Mouse (Mus musculus) liver, embryonic 13.5 days (tissue): ENCODE measurements around the gene Kptn. TPM values are rescaled to one million over a fixed set of nuclear protein-coding genes. Genes with fewer than 3 reads are reported as not detected.
A peak's percentile ranks its signal among the peaks of the same experiment; 100 is the strongest.

Experiments
- ATAC-seq: fragments of 200-750 bp; cut with Nextera tagmentation; 2 replicates; pipeline ENCODE4 v1.8.0; 2017; ENCODE audit warnings: low read depth, mild to moderate bottlenecking, moderate number of reproducible peaks, moderate library complexity
- DNase-seq: peaks from one replicate; pipeline ENCODE4 v3.0.0; 2022
- H3K27ac ChIP-seq: fragments of 300-500 bp; sonication (generic); 2 replicates; pipeline ENCODE4 v1.5.1; 2015; ENCODE audit warnings: moderate library complexity, mild to moderate bottlenecking, inconsistent platforms
- H3K27me3 ChIP-seq: fragments of 300-500 bp; sonication (generic); 2 replicates; pipeline ENCODE4 v1.6.1; 2015; ENCODE audit warnings: mild to moderate bottlenecking, inconsistent platforms
- H3K36me3 ChIP-seq: fragments of 300-500 bp; sonication (generic); 2 replicates; pipeline ENCODE4 v1.6.1; 2015; ENCODE audit warnings: mild to moderate bottlenecking, inconsistent platforms
- H3K4me1 ChIP-seq: fragments of 300-500 bp; sonication (generic); replicated peaks from 2 replicates; pipeline ENCODE4 v1.6.1; 2015; ENCODE audit warnings: inconsistent platforms
- H3K4me2 ChIP-seq: fragments of 300-500 bp; sonication (generic); 2 replicates; pipeline ENCODE4 v1.6.1; 2015; ENCODE audit warnings: inconsistent platforms, mild to moderate bottlenecking, moderate library complexity
- H3K4me3 ChIP-seq: fragments of 300-500 bp; sonication (generic); replicated peaks from 2 replicates; pipeline ENCODE4 v1.5.1; 2015; ENCODE audit warnings: mild to moderate bottlenecking, inconsistent platforms
- H3K9ac ChIP-seq: fragments of 300-500 bp; sonication (generic); 2 replicates; pipeline ENCODE4 v1.6.1; 2015; ENCODE audit warnings: mild to moderate bottlenecking, inconsistent platforms
- H3K9me3 ChIP-seq: fragments of 300-500 bp; sonication (generic); replicated peaks from 2 replicates; pipeline ENCODE4 v1.6.1; 2016; ENCODE audit warnings: inconsistent platforms
- WGBS: fragments of 180-500 bp; shearing (Covaris S2); methylation state at CpG from one replicate; pipeline ENCODE4 v1.1.7; 2015; ENCODE audit not compliant: insufficient replicate concordance; 5-methylcytosine and 5-hydroxymethylcytosine counted together
- polyA plus RNA-seq: library from polyadenylated mRNA; unstranded; fragments of >200 nt; fragmentation: Nextera tagmentation; extraction: Ambion mirVana; gene quantifications from 2 replicates; pipeline ENCODE4 v1.2.1, GENCODE M21; 2015

Gene Kptn
- polyA plus RNA-seq, 1 experiment from 2014 or later = 11.5 TPM

DNA sequence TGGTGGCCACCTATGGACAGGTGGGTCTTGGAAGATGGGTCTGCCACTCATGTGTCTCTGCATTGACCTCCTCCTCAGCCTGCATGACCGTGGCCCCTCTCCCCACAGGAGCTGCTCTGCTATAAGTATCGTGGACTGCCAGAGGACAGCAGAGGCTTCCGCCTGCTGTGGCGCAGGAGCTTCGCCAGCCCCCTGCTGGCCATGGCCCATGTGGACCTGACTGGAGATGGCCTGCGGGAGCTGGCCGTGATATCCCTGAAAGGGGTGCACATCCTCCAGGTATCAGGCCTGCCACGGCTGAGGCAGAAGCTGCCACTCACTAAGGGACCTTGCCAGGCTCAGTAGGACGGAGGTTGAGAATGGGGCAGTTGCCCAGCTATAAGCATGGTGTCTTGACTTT is 6.1 kb downstream of the Kptn start:
- H3K4me3 ChIP-seq = no peak overlapping the region
- H3K36me3 ChIP-seq = no peaks in the 10 kb centered on the region
- H3K27me3 ChIP-seq = peaks cover 15% of the 10 kb centered on the region
- H3K9ac ChIP-seq = no peak overlapping the region
- no peak overlapping the region for H3K4me2 ChIP-seq
- DNase-seq (no peak), ATAC-seq (no peak)
- WGBS = 74% methylated on average over 9 of the region's 9 CpGs
- peaks cover 12% of the 10 kb centered on the region for H3K4me1 ChIP-seq
- no peak overlapping the region for H3K27ac ChIP-seq
- H3K9me3 ChIP-seq = no peaks in the 10 kb centered on the region

DNA sequence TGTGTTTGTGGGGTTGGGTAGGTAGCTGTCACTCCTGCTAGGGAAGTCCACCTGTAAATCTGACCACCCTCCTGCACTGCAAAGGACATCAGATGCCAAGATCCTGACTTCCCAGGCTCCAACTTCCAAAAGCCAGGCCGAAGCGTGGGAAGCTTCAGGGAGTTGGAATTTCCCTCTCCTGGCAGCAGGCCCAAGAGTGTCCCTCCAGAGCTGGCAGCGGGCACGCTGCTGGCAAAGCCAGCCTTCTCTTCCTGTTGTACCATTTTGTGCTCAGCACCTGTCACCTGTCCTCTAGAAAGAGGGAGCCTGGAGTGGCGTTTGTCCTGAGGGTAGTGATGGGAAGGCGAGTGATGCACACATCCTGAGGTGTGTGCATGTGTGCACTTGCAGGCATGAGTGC is 8.6 kb downstream of the Kptn start:
- H3K9ac ChIP-seq = no peak overlapping the region
- H3K9me3 ChIP-seq = no peaks in the 10 kb centered on the region
- H3K27ac ChIP-seq = no peak overlapping the region
- ATAC-seq = no peak
- peaks cover 41% of the 10 kb centered on the region for H3K27me3 ChIP-seq
- H3K4me3 ChIP-seq = no peak overlapping the region
- peaks cover 12% of the 10 kb centered on the region for H3K4me1 ChIP-seq
- no peaks in the 10 kb centered on the region for H3K36me3 ChIP-seq
- no peak overlapping the region for H3K4me2 ChIP-seq
- 57% methylated on average over 6 of the region's 6 CpGs for WGBS
- no peak for DNase-seq

DNA sequence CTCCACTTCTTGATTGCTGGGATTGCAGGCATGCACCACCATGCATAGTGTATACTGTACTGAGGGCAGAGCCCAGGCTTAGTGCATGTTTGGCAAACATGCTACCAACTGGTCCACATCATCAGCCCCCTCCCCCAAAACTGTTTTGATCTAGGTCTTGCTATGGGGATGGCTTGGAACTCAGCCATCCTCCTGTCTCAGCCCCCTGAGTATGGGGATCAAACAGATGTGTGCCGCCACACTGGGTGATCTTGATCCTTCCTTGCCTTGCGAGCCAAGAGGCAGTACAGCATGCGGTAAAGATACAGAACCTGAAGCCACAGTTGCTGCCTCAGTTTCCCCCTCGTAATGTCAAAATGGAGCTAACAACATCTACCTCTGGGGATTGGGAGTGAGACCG is 9.2 kb downstream of the Kptn start:
- Histone ChIP-seq H3K27me3 (peaks cover 45% of the 10 kb centered on the region), H3K4me1 (peaks cover 12% of the 10 kb centered on the region), H3K9me3 (no peaks in the 10 kb centered on the region), H3K9ac (no peak overlapping the region), H3K27ac (no peak overlapping the region), H3K4me2 (no peak overlapping the region), H3K36me3 (no peaks in the 10 kb centered on the region), H3K4me3 (no peak overlapping the region)
- ATAC-seq (no peak), DNase-seq (no peak)
- WGBS = 59% methylated on average over 5 of the region's 5 CpGs

DNA sequence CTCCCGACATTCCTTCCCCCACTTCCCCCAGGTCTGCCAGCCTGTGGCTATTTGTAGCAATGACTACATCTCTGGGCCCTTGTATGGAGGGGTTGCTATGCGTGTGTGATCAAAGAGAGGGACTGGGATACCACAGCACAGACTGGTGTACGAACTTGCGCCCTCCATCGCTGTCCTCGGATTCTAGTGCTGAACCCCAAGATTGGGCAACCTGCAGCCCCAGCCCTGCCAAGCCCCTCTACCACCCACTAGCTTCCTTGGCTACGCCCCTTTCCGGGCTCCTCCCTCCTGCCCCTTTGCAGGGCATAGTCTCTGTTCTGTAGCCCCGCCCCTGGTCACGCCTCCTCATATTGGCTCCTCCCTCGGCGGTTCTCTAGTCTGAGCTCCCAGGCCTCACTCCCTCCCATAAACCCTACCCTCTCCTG is 9.7 kb downstream of the Kptn start, which contains the start of gene Slc8a2:
Gene Slc8a2 (plus strand): TSS at position 406 of the 425 bp plus-strand sequence.
- DNase-seq (peak; percentile 68), ATAC-seq (peak; percentile 69)
- Histone ChIP-seq H3K36me3 (no peaks in the 10 kb centered on the region), H3K4me3 (peak within 1 kb of the TSS; percentile 38), H3K4me1 (peaks cover 12% of the 10 kb centered on the region), H3K27me3 (peaks cover 45% of the 10 kb centered on the region), H3K9ac (no peak within 1 kb of the TSS), H3K27ac (no peak within 1 kb of the TSS), H3K4me2 (peak within 1 kb of the TSS; percentile 58), H3K9me3 (no peaks in the 10 kb centered on the region)
- 6% methylated on average over 12 of the region's 12 CpGs for WGBS

- no peaks in the 10 kb centered on the region for H3K9me3 ChIP-seq
- H3K27me3 ChIP-seq = peaks cover 45% of the 10 kb centered on the region
- H3K9ac ChIP-seq = no peak overlapping the region
- H3K27ac ChIP-seq = no peak overlapping the region
- WGBS = under 1% methylated on average over 38 of the region's 38 CpGs
- peak overlapping the region; percentile 38 for H3K4me3 ChIP-seq
- ATAC-seq (peak; percentile 33; the same call in 1 of the 2 replicates), DNase-seq (no peak)
- peak overlapping the region; percentile 58 for H3K4me2 ChIP-seq
- peaks cover 12% of the 10 kb centered on the region for H3K4me1 ChIP-seq
- no peaks in the 10 kb centered on the region for H3K36me3 ChIP-seq
Observed at GRCm38 (mm10) chr7:16129846-16130691, 10.4 kb downstream of the Kptn start.

- H3K27ac ChIP-seq = no peak overlapping the region
- H3K36me3 ChIP-seq = no peaks in the 10 kb centered on the region
- WGBS = 33% methylated on average over 13 of the region's 13 CpGs
- peaks cover 45% of the 10 kb centered on the region for H3K27me3 ChIP-seq
- H3K4me3 ChIP-seq = no peak overlapping the region
- DNase-seq (no peak), ATAC-seq (no peak)
- H3K9ac ChIP-seq = no peak overlapping the region
- H3K4me1 ChIP-seq = peaks cover 12% of the 10 kb centered on the region
- no peaks in the 10 kb centered on the region for H3K9me3 ChIP-seq
- H3K4me2 ChIP-seq = no peak overlapping the region
Observed at GRCm38 (mm10) chr7:16130956-16131634, 11.4 kb downstream of the Kptn start.

DNA sequence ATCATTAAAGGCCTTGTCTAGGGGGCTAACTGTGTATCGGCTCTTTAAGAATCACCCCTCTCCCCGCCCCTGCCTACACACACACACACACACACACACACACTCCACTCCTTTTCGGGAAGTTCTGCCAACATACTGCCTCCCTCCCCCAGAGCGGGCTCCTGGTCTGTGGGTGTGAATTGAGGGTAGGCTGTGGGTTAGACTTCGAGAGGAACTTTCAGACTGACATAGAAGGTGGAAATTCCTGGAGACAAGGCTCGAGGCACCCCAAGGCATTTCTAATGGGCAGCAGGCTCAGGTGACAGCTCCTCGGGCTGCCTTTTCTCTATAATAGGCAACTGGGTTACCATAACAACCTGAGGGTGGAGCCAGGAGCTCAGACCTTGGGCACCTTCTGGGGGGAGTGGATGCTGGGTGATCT is 12.5 kb downstream of the Kptn start:
- no peak for ATAC-seq
- H3K4me2 ChIP-seq = no peak overlapping the region
- peaks cover 12% of the 10 kb centered on the region for H3K4me1 ChIP-seq

DNA sequence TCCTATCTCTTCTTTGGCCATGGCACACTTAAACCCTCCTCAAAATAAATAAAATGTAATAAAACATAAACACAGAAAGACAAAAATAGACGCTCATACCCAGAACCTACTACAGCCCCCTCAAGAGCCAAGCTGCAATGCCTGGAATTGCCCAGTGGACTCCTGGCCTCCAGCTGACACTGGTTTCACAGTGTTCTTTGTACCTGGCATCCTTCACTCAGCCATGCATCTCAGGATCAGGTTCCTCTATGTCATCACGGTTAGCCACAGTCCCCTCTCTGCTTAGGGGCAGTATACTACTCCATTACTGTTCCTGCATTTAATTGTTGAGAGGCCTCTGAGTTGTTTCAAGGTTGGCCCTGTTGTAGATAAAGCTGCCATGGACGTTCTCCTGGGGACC is 13.2 kb downstream of the Kptn start:
- H3K4me2 ChIP-seq = no peak overlapping the region
- peaks cover 45% of the 10 kb centered on the region for H3K27me3 ChIP-seq
- DNase-seq (no peak), ATAC-seq (no peak)
- H3K36me3 ChIP-seq = no peaks in the 10 kb centered on the region
- H3K4me1 ChIP-seq = peaks cover 12% of the 10 kb centered on the region
- H3K27ac ChIP-seq = no peak overlapping the region
- no peak overlapping the region for H3K4me3 ChIP-seq
- no peaks in the 10 kb centered on the region for H3K9me3 ChIP-seq
- no peak overlapping the region for H3K9ac ChIP-seq
- WGBS = 41% methylated on average over 3 of the region's 3 CpGs

More for the DNA sequence above, 12.5 kb downstream of the Kptn start:
- WGBS = 13% methylated on average over 7 of the region's 7 CpGs
- Histone ChIP-seq H3K27me3 (peaks cover 45% of the 10 kb centered on the region), H3K9ac (no peak overlapping the region), H3K9me3 (no peaks in the 10 kb centered on the region), H3K4me3 (no peak overlapping the region), H3K27ac (no peak overlapping the region), H3K36me3 (no peaks in the 10 kb centered on the region)
- no peak for DNase-seq

DNA sequence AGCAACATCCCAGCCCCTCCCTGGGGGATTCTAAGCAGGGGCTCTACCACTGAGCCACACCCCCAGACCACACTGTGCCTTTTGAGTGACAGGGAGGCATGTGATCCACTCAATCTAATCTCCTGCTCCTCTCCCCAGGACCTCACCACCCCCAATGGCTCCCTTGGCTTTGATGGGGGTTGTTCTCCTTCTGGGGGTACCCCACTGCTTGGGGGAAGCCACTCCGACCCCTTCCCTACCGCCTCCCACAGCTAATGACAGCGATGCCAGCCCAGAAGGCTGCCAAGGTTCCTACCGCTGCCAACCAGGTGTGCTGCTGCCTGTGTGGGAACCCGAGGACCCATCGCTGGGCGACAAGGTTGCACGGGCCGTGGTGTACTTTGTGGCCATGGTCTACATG is 14.0 kb downstream of the Kptn start:
- no peaks in the 10 kb centered on the region for H3K9me3 ChIP-seq
- H3K4me2 ChIP-seq = no peak overlapping the region
- H3K9ac ChIP-seq = no peak overlapping the region
- ATAC-seq (no peak), DNase-seq (no peak)
- 74% methylated on average over 9 of the region's 9 CpGs for WGBS
- peaks cover 45% of the 10 kb centered on the region for H3K27me3 ChIP-seq
- peaks cover 12% of the 10 kb centered on the region for H3K4me1 ChIP-seq
- no peaks in the 10 kb centered on the region for H3K36me3 ChIP-seq
- no peak overlapping the region for H3K4me3 ChIP-seq
- H3K27ac ChIP-seq = no peak overlapping the region

GRCm38 (mm10) chr7:16134951-16135392 is 15.3 kb downstream of the Kptn start:
- Histone ChIP-seq H3K4me2 (no peak overlapping the region), H3K4me3 (no peak overlapping the region), H3K9ac (no peak overlapping the region), H3K4me1 (peaks cover 5% of the 10 kb centered on the region; the same call in 1 of the 2 replicates), H3K27me3 (peaks cover 38% of the 10 kb centered on the region), H3K27ac (no peak overlapping the region), H3K36me3 (no peaks in the 10 kb centered on the region), H3K9me3 (no peaks in the 10 kb centered on the region)
- DNase-seq (no peak), ATAC-seq (no peak)
- 51% methylated on average over 7 of the region's 7 CpGs for WGBS

DNA sequence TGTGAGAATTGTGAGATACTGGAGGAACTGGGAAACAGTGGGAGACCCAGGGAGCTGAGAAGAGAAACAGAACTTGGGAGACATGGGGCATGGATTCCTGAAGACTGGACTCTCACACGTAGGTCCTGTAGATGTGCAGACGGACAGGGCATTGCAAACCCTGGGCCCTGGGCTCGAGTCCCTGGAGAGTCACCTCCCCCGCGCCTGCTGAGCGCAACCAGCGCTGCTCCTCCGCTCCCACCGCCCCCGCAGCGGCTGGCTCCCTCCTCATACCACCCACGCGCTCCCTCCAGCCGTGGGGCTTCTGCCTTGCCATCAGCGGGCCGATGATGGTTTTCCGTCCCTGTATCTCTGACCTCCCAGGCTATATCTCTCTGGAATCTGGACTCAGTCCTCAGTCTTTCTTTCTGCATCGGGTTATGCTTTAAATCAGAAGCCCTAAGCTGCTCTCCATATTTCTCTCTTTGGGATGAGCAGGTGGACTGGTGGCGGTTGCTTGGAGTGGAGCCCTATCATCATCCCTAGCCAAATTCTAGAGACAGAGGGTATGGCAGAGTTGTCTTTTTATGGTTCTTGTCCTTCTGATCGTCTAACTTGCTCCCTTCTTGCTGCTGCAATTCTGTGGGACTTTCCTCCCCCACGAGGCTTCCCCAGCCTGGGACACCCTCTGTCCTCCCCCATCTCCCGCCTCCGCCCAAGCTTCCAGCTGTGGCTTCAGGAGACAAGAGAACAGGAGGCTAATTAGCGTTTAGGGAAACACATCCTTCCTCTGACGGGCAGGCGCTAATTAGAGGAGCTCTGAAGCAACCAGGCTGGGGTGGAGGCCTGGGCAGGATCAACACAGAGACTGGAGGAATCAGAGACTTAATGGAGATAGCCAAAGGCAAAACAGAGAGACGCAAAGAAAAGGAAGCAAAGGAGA is 27.1 kb downstream of the Kptn start:
- Histone ChIP-seq H3K9me3 (no peaks in the 10 kb centered on the region), H3K36me3 (no peaks in the 10 kb centered on the region), H3K27me3 (peaks cover 28% of the 10 kb centered on the region), H3K9ac (no peak overlapping the region), H3K4me3 (no peak overlapping the region), H3K27ac (no peak overlapping the region), H3K4me1 (no peaks in the 10 kb centered on the region), H3K4me2 (no peak overlapping the region)
- WGBS = 28% methylated on average over 27 of the region's 27 CpGs
- DNase-seq (no peak), ATAC-seq (no peak)
